Mouse (Mus musculus): ENCODE data around the gene Krcc1.

- no peak for TF ChIP-seq CTCF (IDR thresholded peaks at IDR 0.05; ENCODE audit: low read depth, low read length)
- no peak for TF ChIP-seq POLR2A (IDR thresholded peaks at IDR 0.05; ENCODE audit: insufficient read depth, low read length)
Observed at GRCm38 (mm10) chr6:71240831-71241230, 30.6 kb upstream of the Krcc1 start.

All from ES-Bruce4 (cell line).